Mouse (Mus musculus) liver, adult 2 months (tissue): ENCODE measurements at regions not wholly inside any gene's neighbourhood (a gene's known extent, or its start where the extent isn't known, plus 50 kb on each side); places are given as distances from the start of the nearest gene placed in this dataset.
A peak's percentile ranks its signal among the peaks of the same experiment; 100 is the strongest.

Experiments
- DNase-seq: peaks from one replicate; pipeline ENCODE4 v3.0.0-alpha.2; 2011; ENCODE audit warnings: low read depth, low spot score; ENCODE audit errors: extremely low read depth
- H3K27ac ChIP-seq: fragments of 200-500 bp; replicated peaks from 2 replicates; pipeline ENCODE4 v1.5.1; 2012; ENCODE audit warnings: low read depth, mild to moderate bottlenecking, control low read depth, inconsistent platforms, low read length; ENCODE audit not compliant: insufficient read depth
- H3K27me3 ChIP-seq: fragments of 200-500 bp; 2 replicates; pipeline ENCODE4 v1.6.1; 2012; ENCODE audit warnings: mild to moderate bottlenecking, moderate library complexity, low read length, inconsistent platforms; ENCODE audit not compliant: control insufficient read depth, insufficient read depth
- H3K36me3 ChIP-seq: fragments of 200-500 bp; 2 replicates; pipeline ENCODE4 v1.6.1; 2012; ENCODE audit warnings: low read length, inconsistent platforms; ENCODE audit not compliant: control insufficient read depth, insufficient read depth
- H3K4me1 ChIP-seq: fragments of 200-500 bp; 2 replicates; pipeline ENCODE4 v1.6.1; 2011; ENCODE audit warnings: low read length; ENCODE audit not compliant: control insufficient read depth, insufficient read depth
- H3K4me3 ChIP-seq: fragments of 200-500 bp; 2 replicates; pipeline ENCODE4 v1.5.1; 2011; ENCODE audit warnings: low read depth, mild to moderate bottlenecking, control low read depth, low read length, moderate library complexity; ENCODE audit not compliant: insufficient read depth
- H3K79me2 ChIP-seq: fragments of 200-500 bp; 2 replicates; pipeline ENCODE4 v1.6.1; 2012; ENCODE audit warnings: inconsistent platforms, mild to moderate bottlenecking, low read length, moderate library complexity; ENCODE audit not compliant: control insufficient read depth, insufficient read depth
- H3K9ac ChIP-seq: fragments of 200-500 bp; 2 replicates; pipeline ENCODE4 v1.6.1; 2012; ENCODE audit warnings: low read depth, mild to moderate bottlenecking, control low read depth, inconsistent platforms, low read length
- CTCF ChIP-seq: fragments of 200-500 bp; IDR thresholded peaks from 2 replicates; pipeline ENCODE4 v1.5.1; 2011; ENCODE audit warnings: low read depth, low read length, control low read depth
- POLR2A ChIP-seq: fragments of 200-500 bp; IDR thresholded peaks from 2 replicates; pipeline ENCODE4 v1.6.1; 2011; ENCODE audit warnings: low read length, control low read depth; ENCODE audit not compliant: insufficient read depth; ENCODE audit errors: extremely low read depth
- WGBS: fragments of 180-500 bp; shearing (Covaris S2); methylation state at CpG from one replicate; pipeline ENCODE4 v1.1.7; 2018; 5-methylcytosine and 5-hydroxymethylcytosine counted together

GRCm38 (mm10) chr11:17727258-17728034, 226.2 kb downstream of the Etaa1 start:
- peak; percentile 10 for DNase-seq
- 60% methylated on average over 8 of the region's 8 CpGs for WGBS
- no peak for TF ChIP-seq POLR2A
- TF ChIP-seq CTCF = no peak
- Histone ChIP-seq H3K9ac (no peak overlapping the region), H3K4me1 (no peaks in the 10 kb centered on the region), H3K27ac (no peak overlapping the region), H3K36me3 (no peaks in the 10 kb centered on the region), H3K27me3 (no peaks in the 10 kb centered on the region), H3K4me3 (no peak overlapping the region), H3K79me2 (no peaks in the 10 kb centered on the region)

DNA sequence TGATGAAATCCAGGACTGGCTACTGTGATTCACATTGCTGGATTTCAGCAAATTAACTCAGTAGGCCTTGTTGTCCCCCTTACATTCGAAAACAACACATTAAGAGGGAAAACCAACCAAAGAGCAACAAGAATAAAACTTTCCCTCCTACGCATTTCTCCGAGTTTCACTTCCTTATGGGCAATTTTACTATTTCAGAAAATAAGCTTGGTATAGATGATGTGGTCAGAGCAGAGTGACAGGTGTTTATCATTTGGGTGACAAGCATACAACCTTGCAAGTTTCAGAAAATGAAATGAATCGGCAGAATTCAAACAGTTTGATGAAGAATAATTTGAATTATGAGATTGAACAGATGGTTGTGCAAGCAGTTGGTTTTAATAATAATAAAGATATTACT, 220.6 kb downstream of the Etaa1 start:
- H3K9ac ChIP-seq = no peak overlapping the region
- H3K79me2 ChIP-seq = no peaks in the 10 kb centered on the region
- TF ChIP-seq POLR2A = no peak
- no peak for TF ChIP-seq CTCF
- no peaks in the 10 kb centered on the region for H3K27me3 ChIP-seq
- 75% methylated on average over 4 of the region's 4 CpGs for WGBS
- H3K36me3 ChIP-seq = no peaks in the 10 kb centered on the region
- H3K27ac ChIP-seq = no peak overlapping the region
- no peak overlapping the region for H3K4me3 ChIP-seq
- no peak for DNase-seq
- peaks cover 9% of the 10 kb centered on the region; the same call in 1 of the 2 replicates for H3K4me1 ChIP-seq

DNA sequence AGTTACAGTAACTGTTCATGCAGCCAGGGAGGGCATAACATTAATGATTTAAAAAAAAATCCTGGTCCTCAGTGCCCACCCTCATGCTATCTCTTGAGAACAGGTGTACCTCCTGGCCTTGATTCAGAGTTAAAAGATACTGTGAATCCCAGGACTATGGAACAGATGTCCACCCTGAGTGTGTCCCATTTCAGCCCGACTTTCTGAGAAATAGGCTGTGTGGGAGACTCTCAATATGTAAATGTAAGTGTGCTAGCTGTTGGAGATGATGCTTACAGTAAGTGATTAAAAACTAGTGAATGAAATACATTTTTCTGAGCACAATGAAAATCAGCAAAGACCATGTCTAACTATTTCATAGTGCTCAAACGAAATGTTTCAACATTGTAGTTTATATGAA, 219.2 kb downstream of the Etaa1 start:
- peaks cover 9% of the 10 kb centered on the region; the same call in 1 of the 2 replicates for H3K4me1 ChIP-seq
- H3K36me3 ChIP-seq = no peaks in the 10 kb centered on the region
- H3K27me3 ChIP-seq = no peaks in the 10 kb centered on the region
- H3K79me2 ChIP-seq = no peaks in the 10 kb centered on the region
- DNase-seq = no peak
- no peak overlapping the region for H3K27ac ChIP-seq
- TF ChIP-seq CTCF (no peak), POLR2A (no peak)
- no peak overlapping the region for H3K9ac ChIP-seq
- H3K4me3 ChIP-seq = no peak overlapping the region
- WGBS = 78% methylated on average over 2 of the region's 2 CpGs

GRCm38 (mm10) chr11:17738879-17739278, 214.8 kb downstream of the Etaa1 start:
- Histone ChIP-seq H3K79me2 (no peaks in the 10 kb centered on the region), H3K9ac (no peak overlapping the region), H3K4me3 (no peak overlapping the region), H3K4me1 (peaks cover 9% of the 10 kb centered on the region; the same call in 1 of the 2 replicates), H3K27ac (no peak overlapping the region), H3K36me3 (no peaks in the 10 kb centered on the region), H3K27me3 (no peaks in the 10 kb centered on the region)
- 59% methylated on average over 5 of the region's 5 CpGs for WGBS
- no peak for TF ChIP-seq CTCF
- TF ChIP-seq POLR2A = no peak
- no peak for DNase-seq

DNA sequence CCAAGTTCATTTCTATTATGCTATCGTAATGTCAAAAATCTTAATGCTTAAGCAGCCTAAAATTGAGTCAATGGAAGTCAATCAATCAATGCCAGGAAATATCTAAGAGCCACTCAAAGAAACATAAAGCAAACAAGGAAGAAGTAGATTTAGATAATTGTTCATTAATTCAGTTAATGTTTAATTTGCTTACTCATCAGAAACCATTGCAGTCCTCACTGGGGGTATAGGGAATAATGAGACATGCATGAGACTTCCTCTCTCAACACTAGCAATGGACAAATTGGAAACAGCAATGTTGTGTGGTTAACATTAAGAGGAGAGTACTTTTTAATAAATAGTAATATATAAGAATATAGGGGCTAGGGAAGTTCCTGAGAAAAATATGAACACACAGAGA, 209.9 kb downstream of the Etaa1 start:
- Histone ChIP-seq H3K4me3 (no peak overlapping the region), H3K36me3 (no peaks in the 10 kb centered on the region), H3K4me1 (no peaks in the 10 kb centered on the region), H3K9ac (no peak overlapping the region), H3K27ac (no peak overlapping the region), H3K79me2 (no peaks in the 10 kb centered on the region), H3K27me3 (no peaks in the 10 kb centered on the region)
- TF ChIP-seq CTCF (no peak), POLR2A (no peak)
- no peak for DNase-seq
- WGBS = 96% methylated on average over 1 of the region's 1 CpGs

GRCm38 (mm10) chr11:17750345-17750744, 203.3 kb downstream of the Etaa1 start:
- TF ChIP-seq CTCF (no peak), POLR2A (no peak)
- DNase-seq = no peak
- Histone ChIP-seq H3K4me3 (no peak overlapping the region), H3K36me3 (no peaks in the 10 kb centered on the region), H3K9ac (no peak overlapping the region), H3K27ac (no peak overlapping the region), H3K27me3 (no peaks in the 10 kb centered on the region), H3K4me1 (no peaks in the 10 kb centered on the region), H3K79me2 (no peaks in the 10 kb centered on the region)
- WGBS = 36% methylated on average over 6 of the region's 6 CpGs
